Mouse (Mus musculus) forebrain, embryonic 15.5 days (tissue): ENCODE measurements around the gene Dis3l2. TPM values are rescaled to one million over a fixed set of nuclear protein-coding genes. Genes with fewer than 3 reads are reported as not detected.

Source experiments
- ATAC-seq: fragments of 200-750 bp; cut with Nextera tagmentation; replicated peaks from 2 replicates; pipeline ENCODE4 v1.8.0; 2017; ENCODE audit warnings: mild to moderate bottlenecking, moderate TSS enrichment, moderate library complexity
- H3K27ac ChIP-seq: fragments of 300-500 bp; sonication (generic); replicated peaks from 2 replicates; pipeline ENCODE4 v1.5.1; 2015; ENCODE audit warnings: mild to moderate bottlenecking, inconsistent platforms
- H3K27me3 ChIP-seq: fragments of 300-500 bp; sonication (generic); 2 replicates; pipeline ENCODE4 v1.6.1; 2015; ENCODE audit warnings: inconsistent platforms
- H3K36me3 ChIP-seq: fragments of 300-500 bp; sonication (generic); 2 replicates; pipeline ENCODE4 v1.6.1; 2015; ENCODE audit warnings: mild to moderate bottlenecking, inconsistent platforms
- H3K4me1 ChIP-seq: fragments of 300-500 bp; sonication (generic); 2 replicates; pipeline ENCODE4 v1.6.1; 2015; ENCODE audit warnings: inconsistent platforms
- H3K4me2 ChIP-seq: fragments of 300-500 bp; sonication (generic); replicated peaks from 2 replicates; pipeline ENCODE4 v1.6.1; 2015; ENCODE audit warnings: mild to moderate bottlenecking, inconsistent platforms
- H3K4me3 ChIP-seq: fragments of 300-500 bp; sonication (generic); 2 replicates; pipeline ENCODE4 v1.5.1; 2015; ENCODE audit warnings: mild to moderate bottlenecking, inconsistent platforms
- H3K9ac ChIP-seq: fragments of 300-500 bp; sonication (generic); replicated peaks from 2 replicates; pipeline ENCODE4 v1.6.1; 2015; ENCODE audit warnings: mild to moderate bottlenecking, inconsistent platforms
- H3K9me3 ChIP-seq: fragments of 300-500 bp; sonication (generic); 2 replicates; pipeline ENCODE4 v1.6.1; 2016; ENCODE audit warnings: inconsistent platforms
- WGBS: fragments of 180-500 bp; shearing (Covaris S2); methylation state at CpG from one replicate; pipeline ENCODE4 v1.1.7; 2015; ENCODE audit warnings: mixed read lengths; 5-methylcytosine and 5-hydroxymethylcytosine counted together
- polyA plus RNA-seq: library from polyadenylated mRNA; unstranded; fragments of >200 nt; fragmentation: Nextera tagmentation; extraction: Ambion mirVana; gene quantifications from 2 replicates; pipeline ENCODE4 v1.2.1, GENCODE M21; 2015

The Dis3l2 gene
- polyA plus RNA-seq, 1 experiment from 2014 or later = 39.7 TPM

GRCm38 (mm10) chr1:86742896-86743295 is 39.3 kb downstream of the Dis3l2 start:
- no peak for ATAC-seq

GRCm38 (mm10) chr1:86747034-86747433 is 43.4 kb downstream of the Dis3l2 start:
- no peak overlapping the region for H3K4me2 ChIP-seq
- H3K9me3 ChIP-seq = 0 out of 2 replicates have a peak, but pooled peaks cover 6% of the 10 kb centered on the region
- no peak overlapping the region for H3K4me3 ChIP-seq
- H3K36me3 ChIP-seq = peaks cover 26% of the 10 kb centered on the region
- no peaks in the 10 kb centered on the region for H3K27me3 ChIP-seq
- WGBS = 99% methylated on average over 2 of the region's 2 CpGs
- no peak for ATAC-seq
- H3K9ac ChIP-seq = no peak overlapping the region
- no peaks in the 10 kb centered on the region; the same call in 1 of the 2 replicates for H3K4me1 ChIP-seq
- no peak overlapping the region for H3K27ac ChIP-seq

More at GRCm38 (mm10) chr1:86742896-86743295, 39.3 kb downstream of the Dis3l2 start:
- H3K4me3 ChIP-seq = no peak overlapping the region
- H3K36me3 ChIP-seq = peaks cover 8% of the 10 kb centered on the region; the same call in 1 of the 2 replicates
- H3K27ac ChIP-seq = no peak overlapping the region
- H3K9ac ChIP-seq = no peak overlapping the region
- WGBS = 28% methylated on average over 3 of the region's 3 CpGs
- no peak overlapping the region for H3K4me2 ChIP-seq
- no peaks in the 10 kb centered on the region for H3K9me3 ChIP-seq
- no peaks in the 10 kb centered on the region; the same call in 1 of the 2 replicates for H3K4me1 ChIP-seq
- no peaks in the 10 kb centered on the region for H3K27me3 ChIP-seq

- H3K4me1 ChIP-seq = no peaks in the 10 kb centered on the region; the same call in 1 of the 2 replicates
- whole genome bisulfite sequencing = 85% methylated on average over 3 of the region's 3 CpGs
- no peak for ATAC-seq
These were observed 46.5 kb downstream of the Dis3l2 start for GRCm38 (mm10) chr1:86750094-86750493.

GRCm38 (mm10) chr1:86753416-86753815 is 49.8 kb downstream of the Dis3l2 start:
- no peak for ATAC-seq
- Histone ChIP-seq H3K4me2 (no peak overlapping the region), H3K9ac (no peak overlapping the region), H3K4me3 (no peak overlapping the region), H3K36me3 (peaks cover 25% of the 10 kb centered on the region), H3K9me3 (0 out of 2 replicates have a peak, but pooled peaks cover 7% of the 10 kb centered on the region), H3K27me3 (no peaks in the 10 kb centered on the region), H3K4me1 (no peaks in the 10 kb centered on the region), H3K27ac (no peak overlapping the region)
- 91% methylated on average over 8 of the region's 8 CpGs for WGBS

More at GRCm38 (mm10) chr1:86750094-86750493, 46.5 kb downstream of the Dis3l2 start:
- H3K9ac ChIP-seq = no peak overlapping the region
- peaks cover 27% of the 10 kb centered on the region for H3K36me3 ChIP-seq
- no peaks in the 10 kb centered on the region for H3K27me3 ChIP-seq
- H3K9me3 ChIP-seq = 0 out of 2 replicates have a peak, but pooled peaks cover 7% of the 10 kb centered on the region
- H3K27ac ChIP-seq = no peak overlapping the region
- no peak overlapping the region for H3K4me2 ChIP-seq
- no peak overlapping the region for H3K4me3 ChIP-seq

GRCm38 (mm10) chr1:86754335-86754734 is 50.7 kb downstream of the Dis3l2 start:
- Histone ChIP-seq H3K4me1 (no peaks in the 10 kb centered on the region), H3K36me3 (peaks cover 25% of the 10 kb centered on the region), H3K9me3 (0 out of 2 replicates have a peak, but pooled peaks cover 7% of the 10 kb centered on the region), H3K27ac (no peak overlapping the region), H3K9ac (no peak overlapping the region), H3K27me3 (no peaks in the 10 kb centered on the region), H3K4me2 (no peak overlapping the region), H3K4me3 (no peak overlapping the region)
- ATAC-seq = no peak
- WGBS = 87% methylated on average over 3 of the region's 3 CpGs

GRCm38 (mm10) chr1:86758091-86758490 is 54.5 kb downstream of the Dis3l2 start:
- Histone ChIP-seq H3K9ac (no peak overlapping the region), H3K4me3 (no peak overlapping the region), H3K4me2 (no peak overlapping the region), H3K36me3 (peaks cover 14% of the 10 kb centered on the region; the same call in 1 of the 2 replicates), H3K4me1 (no peaks in the 10 kb centered on the region), H3K9me3 (no peaks in the 10 kb centered on the region), H3K27me3 (no peaks in the 10 kb centered on the region), H3K27ac (no peak overlapping the region)
- no peak for ATAC-seq
- 93% methylated on average over 6 of the region's 6 CpGs for WGBS

- Histone ChIP-seq H3K36me3 (peaks cover 12% of the 10 kb centered on the region; the same call in 1 of the 2 replicates), H3K9me3 (no peaks in the 10 kb centered on the region), H3K4me2 (no peak overlapping the region), H3K27me3 (no peaks in the 10 kb centered on the region), H3K4me1 (no peaks in the 10 kb centered on the region), H3K27ac (no peak overlapping the region), H3K9ac (no peak overlapping the region), H3K4me3 (no peak overlapping the region)
- WGBS = 83% methylated on average over 6 of the region's 6 CpGs
- ATAC-seq = no peak
These were observed 58.6 kb downstream of the Dis3l2 start for GRCm38 (mm10) chr1:86762161-86762560.

GRCm38 (mm10) chr1:86801241-86801640 is 97.6 kb downstream of the Dis3l2 start:
- no peak overlapping the region for H3K27ac ChIP-seq
- no peaks in the 10 kb centered on the region for H3K27me3 ChIP-seq
- no peaks in the 10 kb centered on the region for H3K4me1 ChIP-seq
- 98% methylated on average over 2 of the region's 2 CpGs for WGBS
- H3K4me2 ChIP-seq = no peak overlapping the region
- H3K9ac ChIP-seq = no peak overlapping the region
- ATAC-seq = no peak
- H3K4me3 ChIP-seq = no peak overlapping the region
- no peaks in the 10 kb centered on the region for H3K36me3 ChIP-seq
- no peaks in the 10 kb centered on the region for H3K9me3 ChIP-seq

GRCm38 (mm10) chr1:86811756-86812155 is 108.1 kb downstream of the Dis3l2 start:
- ATAC-seq = no peak
- Histone ChIP-seq H3K27me3 (no peaks in the 10 kb centered on the region), H3K4me3 (no peak overlapping the region), H3K9ac (no peak overlapping the region), H3K4me2 (no peak overlapping the region), H3K27ac (no peak overlapping the region), H3K36me3 (no peaks in the 10 kb centered on the region), H3K4me1 (no peaks in the 10 kb centered on the region), H3K9me3 (no peaks in the 10 kb centered on the region)
- WGBS = 72% methylated on average over 3 of the region's 3 CpGs

GRCm38 (mm10) chr1:86822266-86822665 is 118.7 kb downstream of the Dis3l2 start:
- Histone ChIP-seq H3K27me3 (no peaks in the 10 kb centered on the region), H3K9me3 (no peaks in the 10 kb centered on the region), H3K4me1 (no peaks in the 10 kb centered on the region), H3K27ac (no peak overlapping the region), H3K36me3 (0 out of 2 replicates have a peak, but pooled peaks cover 4% of the 10 kb centered on the region), H3K4me3 (no peak overlapping the region), H3K9ac (no peak overlapping the region), H3K4me2 (no peak overlapping the region)
- no peak for ATAC-seq
- WGBS = 55% methylated on average over 1 of the region's 1 CpGs

GRCm38 (mm10) chr1:86834351-86834987 is 130.9 kb downstream of the Dis3l2 start:
- WGBS = 86% methylated on average over 2 of the region's 2 CpGs
- Histone ChIP-seq H3K9ac (no peak overlapping the region), H3K27me3 (no peaks in the 10 kb centered on the region), H3K27ac (no peak overlapping the region), H3K4me2 (no peak overlapping the region), H3K4me3 (no peak overlapping the region), H3K36me3 (no peaks in the 10 kb centered on the region), H3K9me3 (no peaks in the 10 kb centered on the region), H3K4me1 (no peaks in the 10 kb centered on the region)
- no peak for ATAC-seq

- Histone ChIP-seq H3K36me3 (no peaks in the 10 kb centered on the region), H3K4me3 (no peak overlapping the region), H3K27me3 (no peaks in the 10 kb centered on the region), H3K4me1 (no peaks in the 10 kb centered on the region), H3K9ac (no peak overlapping the region), H3K4me2 (no peak overlapping the region), H3K27ac (no peak overlapping the region), H3K9me3 (no peaks in the 10 kb centered on the region)
- 90% methylated on average over 2 of the region's 2 CpGs for WGBS
- ATAC-seq = no peak
These were observed 131.4 kb downstream of the Dis3l2 start for GRCm38 (mm10) chr1:86834988-86835387.
